Mouse (Mus musculus): ENCODE data around the gene Tmem100.

GRCm38 (mm10) chr11:90001396-90002230 is 28.5 kb upstream of the Tmem100 start:
- TF ChIP-seq GATA1 (IDR thresholded peaks at IDR 0.05; ENCODE audit: borderline replicate concordance, low read length) (no peak), FLI1 (IDR thresholded peaks at IDR 0.05; ENCODE audit: low read length) (no peak)
